Mouse (Mus musculus): ENCODE results near the gene Gm20388. TPM values are rescaled to one million over a fixed set of nuclear protein-coding genes. Genes with fewer than 3 reads are reported as not detected.
A peak's percentile ranks its signal among the peaks of the same experiment; 100 is the strongest.

Gene Gm20388
- polyA plus RNA-seq, 1 experiment from 2014 or later: not detected

DNA sequence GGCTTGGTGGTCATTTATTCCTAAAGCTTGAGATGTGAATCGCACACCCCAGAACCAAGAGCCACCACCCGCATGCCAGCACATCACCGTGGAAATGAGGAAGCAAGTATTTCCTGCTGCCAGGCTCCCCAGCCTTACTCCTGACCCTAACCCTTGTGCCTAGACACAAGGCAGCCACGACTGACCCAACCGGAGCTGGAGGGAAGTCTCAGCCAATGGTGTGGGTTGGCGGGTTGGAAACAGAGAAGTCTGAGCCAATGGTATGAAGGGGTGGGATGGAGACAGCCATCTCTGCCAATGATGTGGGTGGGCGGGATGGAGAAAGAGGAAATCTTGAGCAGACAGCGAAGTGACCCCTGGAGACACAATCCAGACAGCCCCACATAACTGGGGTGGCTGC lies 1314.1 kb downstream of the Gm20388 start:
- ATAC-seq (ENCODE audit: low FRiP score, low TSS enrichment) (no peak), DNase-seq (ENCODE audit: low spot score) (no peak)
- no peak overlapping the region for H3K4me3 ChIP-seq (ENCODE audit: low read depth, low read length)
- H3K36me3 ChIP-seq (ENCODE audit: control insufficient read depth, insufficient read depth, low read length): no peaks in the 10 kb centered on the region
- no peaks in the 10 kb centered on the region for H3K9me3 ChIP-seq (ENCODE audit: control insufficient read depth, low read length)
- H3K4me1 ChIP-seq (replicated peaks; ENCODE audit: control insufficient read depth, insufficient read depth): 0 out of 2 replicates have a peak, but pooled peaks cover 2% of the 10 kb centered on the region
- no peaks in the 10 kb centered on the region for H3K27me3 ChIP-seq (ENCODE audit: control insufficient read depth, insufficient read depth, low read length)
- TF ChIP-seq EP300 (optimal IDR thresholded peaks at IDR 0.05) (no peak), CTCF (IDR thresholded peaks at IDR 0.05; ENCODE audit: low read depth) (no peak)
- H3K9ac ChIP-seq (ENCODE audit: low read length): no peak overlapping the region
- no peak overlapping the region for H3K4me2 ChIP-seq (replicated peaks; ENCODE audit: low read depth)
- 71% methylated on average over 8 of the region's 8 CpGs for WGBS
- no peak overlapping the region for H3K27ac ChIP-seq (replicated peaks)

DNA sequence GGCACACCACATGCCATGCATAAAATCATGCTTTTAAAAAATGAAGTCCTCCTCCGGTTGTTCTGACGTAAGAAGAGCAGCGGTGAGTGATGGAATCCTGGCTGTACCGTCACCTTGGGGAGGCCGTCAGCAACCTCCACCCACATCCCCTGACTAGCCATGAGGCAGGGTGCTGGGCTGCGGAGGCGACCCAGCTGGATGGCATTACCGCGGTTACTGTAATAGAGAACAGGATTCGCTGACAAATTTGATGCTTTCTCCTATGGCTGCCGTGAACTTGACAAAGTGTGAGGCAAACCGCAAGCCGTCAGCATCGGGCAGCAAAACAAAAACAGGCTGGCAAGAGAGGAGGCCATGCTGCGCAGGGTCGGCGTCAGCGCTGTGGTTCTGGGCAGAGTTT lies 1317.1 kb downstream of the Gm20388 start:
- no peaks in the 10 kb centered on the region for H3K4me1 ChIP-seq (replicated peaks; ENCODE audit: control insufficient read depth, insufficient read depth)
- H3K9ac ChIP-seq (ENCODE audit: low read length): no peak overlapping the region
- H3K4me3 ChIP-seq (ENCODE audit: low read depth, low read length): no peak overlapping the region
- H3K27me3 ChIP-seq (ENCODE audit: control insufficient read depth, insufficient read depth, low read length): no peaks in the 10 kb centered on the region
- TF ChIP-seq CTCF (IDR thresholded peaks at IDR 0.05; ENCODE audit: low read depth) (no peak), EP300 (optimal IDR thresholded peaks at IDR 0.05) (no peak)
- H3K9me3 ChIP-seq (ENCODE audit: control insufficient read depth, low read length): no peaks in the 10 kb centered on the region
- H3K27ac ChIP-seq (replicated peaks): no peak overlapping the region
- ATAC-seq (ENCODE audit: low FRiP score, low TSS enrichment) (no peak), DNase-seq (ENCODE audit: low spot score) (no peak)
- no peaks in the 10 kb centered on the region for H3K36me3 ChIP-seq (ENCODE audit: control insufficient read depth, insufficient read depth, low read length)
- WGBS: 82% methylated on average over 18 of the region's 18 CpGs
- no peak overlapping the region for H3K4me2 ChIP-seq (replicated peaks; ENCODE audit: low read depth)

DNA sequence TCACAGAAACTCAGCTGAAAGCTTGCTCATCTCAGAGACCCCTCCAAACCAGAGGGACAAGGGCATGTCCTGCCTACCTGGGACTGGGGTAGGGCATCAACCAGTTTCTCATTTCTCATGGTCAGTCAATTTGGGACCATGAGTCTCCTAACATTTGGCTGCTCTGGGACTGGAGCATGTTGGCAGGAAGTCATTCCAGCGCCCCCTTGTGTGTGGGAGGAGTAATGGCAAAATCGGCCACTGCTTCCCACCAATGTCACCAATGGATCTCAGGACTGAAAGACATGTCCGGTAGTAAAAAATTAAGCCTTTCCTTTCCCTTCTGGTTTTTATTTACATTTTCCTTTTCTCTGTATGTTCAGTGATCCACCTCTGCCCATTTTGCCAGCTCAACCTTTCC lies 1318.3 kb downstream of the Gm20388 start:
- Histone ChIP-seq H3K4me3 (ENCODE audit: low read depth, low read length) (no peak overlapping the region), H3K9me3 (ENCODE audit: control insufficient read depth, low read length) (no peaks in the 10 kb centered on the region), H3K4me1 (replicated peaks; ENCODE audit: control insufficient read depth, insufficient read depth) (no peaks in the 10 kb centered on the region), H3K4me2 (replicated peaks; ENCODE audit: low read depth) (no peak overlapping the region), H3K36me3 (ENCODE audit: control insufficient read depth, insufficient read depth, low read length) (no peaks in the 10 kb centered on the region), H3K27ac (replicated peaks) (no peak overlapping the region), H3K27me3 (ENCODE audit: control insufficient read depth, insufficient read depth, low read length) (no peaks in the 10 kb centered on the region), H3K9ac (ENCODE audit: low read length) (no peak overlapping the region)
- ATAC-seq (ENCODE audit: low FRiP score, low TSS enrichment) (no peak), DNase-seq (ENCODE audit: low spot score) (peak; percentile 34)
- TF ChIP-seq CTCF (IDR thresholded peaks at IDR 0.05; ENCODE audit: low read depth) (peak; percentile 75), EP300 (optimal IDR thresholded peaks at IDR 0.05) (no peak)
- WGBS: 69% methylated on average over 3 of the region's 3 CpGs

DNA sequence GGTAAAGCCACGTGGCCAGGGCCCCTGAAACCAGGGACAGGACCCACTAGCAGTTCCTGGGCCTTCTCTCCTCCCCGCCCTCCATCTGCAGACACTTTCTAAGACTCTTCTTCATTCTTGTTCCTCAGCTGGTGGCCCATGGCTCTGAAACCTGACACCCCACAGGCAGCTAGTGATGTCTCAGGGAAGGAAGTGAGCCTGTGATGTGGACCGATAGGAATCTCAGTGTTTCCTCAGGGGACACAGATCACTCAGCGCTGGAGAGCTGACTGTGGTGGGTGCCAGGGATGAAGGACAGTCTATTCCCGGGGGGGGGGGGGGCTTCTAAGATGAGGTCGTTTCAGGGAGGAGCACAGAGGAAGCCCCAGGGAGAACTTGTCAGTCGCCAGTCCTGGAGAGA lies 1318.9 kb downstream of the Gm20388 start:
- TF ChIP-seq CTCF (IDR thresholded peaks at IDR 0.05; ENCODE audit: low read depth) (no peak), EP300 (optimal IDR thresholded peaks at IDR 0.05) (no peak)
- H3K36me3 ChIP-seq (ENCODE audit: control insufficient read depth, insufficient read depth, low read length): no peaks in the 10 kb centered on the region
- 37% methylated on average over 7 of the region's 7 CpGs for WGBS
- H3K27me3 ChIP-seq (ENCODE audit: control insufficient read depth, insufficient read depth, low read length): no peaks in the 10 kb centered on the region
- no peak overlapping the region for H3K4me2 ChIP-seq (replicated peaks; ENCODE audit: low read depth)
- H3K27ac ChIP-seq (replicated peaks): no peak overlapping the region
- ATAC-seq (ENCODE audit: low FRiP score, low TSS enrichment) (no peak), DNase-seq (ENCODE audit: low spot score) (no peak)
- H3K9me3 ChIP-seq (ENCODE audit: control insufficient read depth, low read length): no peaks in the 10 kb centered on the region
- no peak overlapping the region for H3K4me3 ChIP-seq (ENCODE audit: low read depth, low read length)
- no peaks in the 10 kb centered on the region for H3K4me1 ChIP-seq (replicated peaks; ENCODE audit: control insufficient read depth, insufficient read depth)
- H3K9ac ChIP-seq (ENCODE audit: low read length): no peak overlapping the region

DNA sequence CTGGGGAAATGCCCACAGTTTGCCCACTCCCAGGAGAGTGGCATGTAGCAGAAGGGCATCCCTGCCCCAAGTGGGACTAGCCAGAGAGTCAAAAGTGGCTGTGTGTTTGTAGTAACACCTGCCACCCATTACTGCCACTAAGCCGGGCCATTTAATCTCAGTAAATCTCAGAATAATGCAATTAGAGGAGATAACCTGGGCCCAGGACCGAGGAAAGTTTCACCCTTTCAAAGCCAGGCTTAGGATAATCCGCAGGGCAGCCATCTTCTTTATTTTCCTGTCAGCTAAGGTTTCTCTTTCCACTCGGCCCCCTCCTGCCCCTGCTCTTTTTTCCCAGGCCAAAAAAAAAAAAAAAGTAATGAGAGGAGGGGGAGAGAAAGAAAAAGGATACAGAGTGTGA lies 1322.6 kb downstream of the Gm20388 start:
- no peak for TF ChIP-seq CTCF (IDR thresholded peaks at IDR 0.05; ENCODE audit: low read depth)
- no peak for TF ChIP-seq EP300 (optimal IDR thresholded peaks at IDR 0.05)
- H3K4me2 ChIP-seq (replicated peaks; ENCODE audit: low read depth): no peak overlapping the region
- no peaks in the 10 kb centered on the region for H3K27me3 ChIP-seq (ENCODE audit: control insufficient read depth, insufficient read depth, low read length)
- no peak overlapping the region for H3K9ac ChIP-seq (ENCODE audit: low read length)
- no peak for ATAC-seq (ENCODE audit: low FRiP score, low TSS enrichment)
- H3K36me3 ChIP-seq (ENCODE audit: control insufficient read depth, insufficient read depth, low read length): no peaks in the 10 kb centered on the region
- H3K9me3 ChIP-seq (ENCODE audit: control insufficient read depth, low read length): no peaks in the 10 kb centered on the region
- H3K27ac ChIP-seq (replicated peaks): no peak overlapping the region
- no peak for DNase-seq (ENCODE audit: low spot score)
- no peak overlapping the region for H3K4me3 ChIP-seq (ENCODE audit: low read depth, low read length)
- 35% methylated on average over 4 of the region's 4 CpGs for WGBS
- no peaks in the 10 kb centered on the region for H3K4me1 ChIP-seq (replicated peaks; ENCODE audit: control insufficient read depth, insufficient read depth)

GRCm38 (mm10) chr8:121234915-121235314 lies 1324.3 kb downstream of the Gm20388 start:
- ATAC-seq (ENCODE audit: low FRiP score, low TSS enrichment): no peak
- no peaks in the 10 kb centered on the region for H3K36me3 ChIP-seq (ENCODE audit: control insufficient read depth, insufficient read depth, low read length)
- TF ChIP-seq CTCF (IDR thresholded peaks at IDR 0.05; ENCODE audit: low read depth) (peak; percentile 70), EP300 (optimal IDR thresholded peaks at IDR 0.05) (no peak)
- no peaks in the 10 kb centered on the region for H3K27me3 ChIP-seq (ENCODE audit: control insufficient read depth, insufficient read depth, low read length)
- H3K9ac ChIP-seq (ENCODE audit: low read length): no peak overlapping the region
- H3K27ac ChIP-seq (replicated peaks): no peak overlapping the region
- 69% methylated on average over 7 of the region's 7 CpGs for WGBS
- H3K4me2 ChIP-seq (replicated peaks; ENCODE audit: low read depth): no peak overlapping the region
- no peaks in the 10 kb centered on the region for H3K9me3 ChIP-seq (ENCODE audit: control insufficient read depth, low read length)
- no peaks in the 10 kb centered on the region for H3K4me1 ChIP-seq (replicated peaks; ENCODE audit: control insufficient read depth, insufficient read depth)
- H3K4me3 ChIP-seq (ENCODE audit: low read depth, low read length): no peak overlapping the region
- no peak for DNase-seq (ENCODE audit: low spot score)
